Mouse (Mus musculus): ENCODE results near the gene Ube2i. TPM values are rescaled to one million over a fixed set of nuclear protein-coding genes. Genes with fewer than 3 reads are reported as not detected.
A peak's percentile ranks its signal among the peaks of the same experiment; 100 is the strongest.

Gene Ube2i
- total RNA-seq, 2 experiments from 2014 or later = 373 to 430 TPM

- peak; percentile 66 for ATAC-seq (replicated peaks; ENCODE audit: low FRiP score, low TSS enrichment, poor library complexity, severe bottlenecking)
Measured at GRCm38 (mm10) chr17:25222504-25222940, 51.9 kb downstream of the Ube2i start.

GRCm38 (mm10) chr17:25221821-25222503, 52.5 kb downstream of the Ube2i start:
- peak; percentile 26 for ATAC-seq (replicated peaks; ENCODE audit: low FRiP score, low TSS enrichment, poor library complexity, severe bottlenecking)

GRCm38 (mm10) chr17:25220746-25221145, 53.7 kb downstream of the Ube2i start:
- no peak for ATAC-seq (replicated peaks; ENCODE audit: low FRiP score, low TSS enrichment, poor library complexity, severe bottlenecking)

DNA sequence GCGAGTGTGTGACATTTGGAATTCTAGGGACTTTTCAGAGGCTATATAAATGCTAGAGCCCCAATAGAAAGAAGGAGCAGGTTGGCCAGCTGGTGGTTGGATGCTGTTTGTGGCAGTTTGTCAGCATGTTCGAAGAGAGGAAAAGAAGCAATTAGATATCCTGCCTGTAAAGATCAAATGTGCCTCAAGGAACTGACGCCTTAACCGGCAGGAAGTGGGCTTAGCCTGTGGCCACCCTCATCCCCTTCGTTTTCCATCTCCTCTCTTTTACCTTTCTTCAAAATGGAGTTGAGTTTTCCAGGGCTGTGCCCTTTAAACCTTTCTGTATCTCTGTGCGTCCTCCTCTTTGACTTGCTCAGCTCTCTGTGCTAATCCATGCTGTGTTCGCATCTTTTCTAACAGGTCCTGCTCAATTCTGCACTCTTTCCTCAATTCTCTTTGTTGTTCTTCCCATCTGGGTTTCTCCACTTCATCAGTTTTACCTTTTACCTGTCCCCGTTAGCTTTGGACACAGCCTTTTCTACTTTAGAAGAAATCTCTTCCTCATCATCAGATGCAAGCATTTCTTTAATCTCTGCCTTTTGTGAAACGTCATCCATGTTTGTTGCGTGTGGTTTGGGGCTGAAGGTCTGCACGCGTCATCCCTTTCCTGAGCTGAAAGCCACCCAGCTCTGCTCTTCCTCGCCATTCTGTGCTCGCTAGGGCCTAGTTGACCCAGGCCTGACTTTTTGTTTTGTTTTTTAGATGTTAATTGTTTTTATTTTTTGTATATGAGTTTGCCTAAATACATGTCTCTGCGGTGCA, 54.7 kb downstream of the Ube2i start:
- no peak for ATAC-seq (replicated peaks; ENCODE audit: low FRiP score, low TSS enrichment, poor library complexity, severe bottlenecking)

DNA sequence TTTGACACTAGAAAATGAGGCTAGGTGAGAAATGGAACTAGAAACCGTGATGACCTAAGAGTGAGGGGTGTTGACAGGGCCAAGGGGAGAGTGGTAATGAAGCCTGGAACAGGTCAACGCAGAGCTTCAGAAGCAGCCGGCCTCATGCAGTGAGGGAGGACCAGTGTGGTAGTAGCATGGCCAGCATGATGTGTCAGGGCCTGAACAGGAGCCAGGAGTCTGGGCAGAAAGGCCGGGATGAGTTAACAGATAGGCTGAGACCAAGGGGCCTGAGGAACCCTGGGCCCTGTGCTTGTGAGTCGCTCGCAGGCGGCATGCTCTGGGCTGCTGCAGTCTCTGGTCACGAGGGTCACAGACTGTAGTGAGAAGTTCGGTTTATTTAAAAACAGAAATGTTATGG, 55.5 kb downstream of the Ube2i start:
- ATAC-seq (replicated peaks; ENCODE audit: low FRiP score, low TSS enrichment, poor library complexity, severe bottlenecking) = no peak

DNA sequence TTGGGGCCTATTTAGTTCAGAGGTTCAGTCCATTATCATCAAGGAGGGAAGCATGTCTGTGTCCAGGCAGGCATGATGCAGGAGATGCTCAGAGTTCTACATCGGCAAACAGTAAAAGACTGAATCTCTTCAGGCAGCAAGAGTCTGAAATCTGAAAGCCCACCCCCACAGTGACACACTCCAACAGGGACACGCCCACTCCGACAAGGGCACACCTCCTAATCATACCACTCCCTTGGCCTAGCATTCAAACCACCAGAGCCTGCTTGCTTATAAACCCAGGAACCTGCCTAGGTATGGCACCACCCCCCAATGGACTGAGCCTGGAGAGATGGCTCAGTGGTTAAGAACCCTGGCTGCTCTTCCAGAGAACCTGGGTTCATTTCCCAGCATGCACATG, 59.0 kb downstream of the Ube2i start:
- no peak for ATAC-seq (replicated peaks; ENCODE audit: low FRiP score, low TSS enrichment, poor library complexity, severe bottlenecking)

Other genes starting within 250 kb of the Ube2i start
- gene Tmem204, start 191.0 kb downstream of the Ube2i start, total RNA-seq (2014; fragmentation: Nextera tagmentation) = not detected in 2 replicates
- not detected in 2 replicates for gene Tmem204, start 191.0 kb downstream of the Ube2i start, total RNA-seq (2017)
- 53.3 and 77.5 TPM in 2 replicates for gene Telo2, start 158.7 kb downstream of the Ube2i start, total RNA-seq (2014; fragmentation: Nextera tagmentation)
- gene Telo2, start 158.7 kb downstream of the Ube2i start, total RNA-seq (2017) = 38.5 and 38.9 TPM in 2 replicates
- not detected in 2 replicates for gene Ptx4, start 153.9 kb downstream of the Ube2i start, total RNA-seq (2014; fragmentation: Nextera tagmentation)
- 2.4 TPM in 1 of 2 replicates, not detected in the other for gene Ptx4, start 153.9 kb downstream of the Ube2i start, total RNA-seq (2017)
- 17.6 and 18.7 TPM in 2 replicates for gene Clcn7, start 141.2 kb downstream of the Ube2i start, total RNA-seq (2014; fragmentation: Nextera tagmentation)
- 5.9 and 10.9 TPM in 2 replicates for gene Clcn7, start 141.2 kb downstream of the Ube2i start, total RNA-seq (2017)
- 0.33 TPM in 1 of 2 replicates, not detected in the other for gene Ccdc154, start 112.2 kb downstream of the Ube2i start, total RNA-seq (2014; fragmentation: Nextera tagmentation)
- not detected in 2 replicates for gene Ccdc154, start 112.2 kb downstream of the Ube2i start, total RNA-seq (2017)
- gene Gm38655, start 99.2 kb downstream of the Ube2i start, total RNA-seq (2014; fragmentation: Nextera tagmentation) = not detected in 2 replicates
- not detected in 2 replicates for gene Gm38655, start 99.2 kb downstream of the Ube2i start, total RNA-seq (2017)
- 25.4 and 34.8 TPM in 2 replicates for gene BC003965, start 90.1 kb downstream of the Ube2i start, total RNA-seq (2014; fragmentation: Nextera tagmentation)
- 16.3 and 18.3 TPM in 2 replicates for gene BC003965, start 90.1 kb downstream of the Ube2i start, total RNA-seq (2017)
- gene Unkl, start 86.2 kb downstream of the Ube2i start, total RNA-seq (2014; fragmentation: Nextera tagmentation) = 11.5 and 20.5 TPM in 2 replicates
- gene Unkl, start 86.2 kb downstream of the Ube2i start, total RNA-seq (2017) = 9.8 and 14.2 TPM in 2 replicates
- 13.9 and 14.2 TPM in 2 replicates for gene Gnptg, start 34.5 kb downstream of the Ube2i start, total RNA-seq (2014; fragmentation: Nextera tagmentation)
- 10.9 and 12.9 TPM in 2 replicates for gene Gnptg, start 34.5 kb downstream of the Ube2i start, total RNA-seq (2017)
- 20.1 and 29.2 TPM in 2 replicates for gene Tsr3, start 34.5 kb downstream of the Ube2i start, total RNA-seq (2014; fragmentation: Nextera tagmentation)
- 33.3 and 33.7 TPM in 2 replicates for gene Tsr3, start 34.5 kb downstream of the Ube2i start, total RNA-seq (2017)
- 1.4 TPM in 1 of 2 replicates, not detected in the other for gene Baiap3, start 18.3 kb downstream of the Ube2i start, total RNA-seq (2014; fragmentation: Nextera tagmentation)
- gene Baiap3, start 18.3 kb downstream of the Ube2i start, total RNA-seq (2017) = 2.7 TPM in 1 of 2 replicates, not detected in the other
- gene Prss34, start 23.8 kb upstream of the Ube2i start, total RNA-seq (2014; fragmentation: Nextera tagmentation) = not detected in 2 replicates
- gene Prss34, start 23.8 kb upstream of the Ube2i start, total RNA-seq (2017) = 0.72 TPM in 1 of 2 replicates, not detected in the other
- not detected in 2 replicates for gene Prss28, start 34.0 kb upstream of the Ube2i start, total RNA-seq (2014; fragmentation: Nextera tagmentation)
- gene Prss28, start 34.0 kb upstream of the Ube2i start, total RNA-seq (2017) = not detected in 2 replicates
- gene Prss29, start 44.0 kb upstream of the Ube2i start, total RNA-seq (2014; fragmentation: Nextera tagmentation) = not detected in 2 replicates
- not detected in 2 replicates for gene Prss29, start 44.0 kb upstream of the Ube2i start, total RNA-seq (2017)
- gene Tpsab1, start 70.9 kb upstream of the Ube2i start, total RNA-seq (2014; fragmentation: Nextera tagmentation) = not detected in 2 replicates
- not detected in 2 replicates for gene Tpsab1, start 70.9 kb upstream of the Ube2i start, total RNA-seq (2017)
- gene Tpsb2, start 91.7 kb upstream of the Ube2i start, total RNA-seq (2014; fragmentation: Nextera tagmentation) = not detected in 2 replicates
- not detected in 2 replicates for gene Tpsb2, start 91.7 kb upstream of the Ube2i start, total RNA-seq (2017)
- gene Tpsg1, start 94.7 kb upstream of the Ube2i start, total RNA-seq (2014; fragmentation: Nextera tagmentation) = not detected in 2 replicates
- not detected in 2 replicates for gene Tpsg1, start 94.7 kb upstream of the Ube2i start, total RNA-seq (2017)
- 0.67 and 3.8 TPM in 2 replicates for gene Cacna1h, start 159.2 kb upstream of the Ube2i start, total RNA-seq (2014; fragmentation: Nextera tagmentation)
- gene Cacna1h, start 159.2 kb upstream of the Ube2i start, total RNA-seq (2017) = 0.15 TPM in 1 of 2 replicates, not detected in the other
- gene Tekt4, start 180.0 kb upstream of the Ube2i start, total RNA-seq (2014; fragmentation: Nextera tagmentation) = not detected in 2 replicates
- gene Tekt4, start 180.0 kb upstream of the Ube2i start, total RNA-seq (2017) = not detected in 2 replicates
- not detected in 2 replicates for gene Sstr5, start 222.7 kb upstream of the Ube2i start, total RNA-seq (2014; fragmentation: Nextera tagmentation)
- gene Sstr5, start 222.7 kb upstream of the Ube2i start, total RNA-seq (2017) = not detected in 2 replicates